Mouse (Mus musculus): ENCODE measurements around the gene Oprm1.

Oprm1 gene

DNA sequence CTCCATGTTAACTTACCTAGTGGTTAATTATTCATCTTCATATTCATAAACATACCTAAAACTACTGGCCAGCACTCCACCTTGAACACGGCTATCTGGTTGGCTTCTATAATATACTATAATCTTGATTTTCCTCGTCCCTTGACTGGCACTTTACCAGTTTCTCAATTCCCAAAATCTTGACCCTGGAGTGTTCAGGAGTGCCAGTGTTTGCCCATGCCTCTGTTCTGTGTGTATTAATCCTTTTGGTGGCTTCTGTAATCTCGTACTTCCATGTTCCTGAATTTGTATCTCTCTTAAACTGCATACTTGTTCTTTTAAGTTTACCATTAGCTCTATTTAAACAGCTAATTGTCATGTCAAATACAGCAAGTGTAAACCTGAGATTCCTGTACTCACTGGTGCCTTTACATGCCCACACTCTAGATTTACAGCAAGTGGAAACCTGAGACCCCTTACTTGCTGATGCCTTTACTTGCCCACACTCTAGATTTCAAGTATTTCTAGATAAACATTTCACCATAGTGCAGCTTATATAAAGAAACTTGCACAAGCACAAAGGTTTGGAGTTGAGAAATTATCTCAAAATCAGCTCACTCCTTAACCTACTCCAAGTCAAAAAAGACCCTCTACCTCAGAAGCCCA is 138.5 kb downstream of the Oprm1 start:
- no peak for DNase-seq

DNA sequence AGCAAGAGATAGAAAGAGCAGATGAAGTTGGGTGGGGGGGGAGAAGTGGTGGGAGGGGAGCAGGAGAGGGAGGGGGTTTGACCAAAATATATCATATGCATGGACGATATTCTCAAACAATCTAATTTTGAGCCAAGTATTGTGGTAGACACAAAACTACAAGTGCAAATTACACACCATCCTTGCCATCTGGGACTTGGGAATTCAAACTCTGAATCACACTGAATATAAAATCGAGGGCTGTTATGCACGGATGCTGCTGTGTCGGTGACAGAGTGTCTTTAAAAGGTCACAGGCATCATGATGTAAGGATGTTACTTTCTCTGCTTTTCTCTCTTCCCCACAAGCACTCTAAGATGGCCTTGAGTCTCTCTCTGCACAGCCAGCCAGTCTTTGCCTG is 141.8 kb downstream of the Oprm1 start:
- DNase-seq: no peak

DNA sequence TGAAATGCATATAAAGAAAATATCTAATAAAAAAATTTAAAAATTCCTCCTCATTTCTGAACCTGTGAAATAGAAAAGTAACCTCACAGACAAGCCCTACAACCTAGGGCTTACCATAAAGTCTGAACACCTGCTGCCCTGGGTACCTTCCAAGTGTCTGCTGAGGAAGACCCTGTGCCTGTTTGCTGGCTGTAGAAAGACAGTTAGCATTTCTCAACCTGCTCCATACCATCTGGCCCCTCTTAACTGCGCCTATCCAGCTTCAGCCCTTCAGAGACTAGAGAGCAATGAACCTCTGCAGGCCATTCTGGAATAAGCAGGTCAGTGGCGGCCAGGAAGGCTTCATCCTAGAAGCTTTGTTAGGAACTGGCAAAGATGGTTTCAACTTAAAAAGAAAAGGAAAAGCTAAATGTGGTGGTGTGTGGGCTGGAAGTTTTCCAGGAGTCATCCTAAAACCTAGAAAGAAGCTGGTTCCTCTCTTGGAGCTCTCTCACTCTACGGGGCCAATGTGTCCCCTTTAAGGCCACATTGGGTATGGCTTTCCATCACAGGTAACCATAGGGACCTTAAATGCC is 143.6 kb downstream of the Oprm1 start:
- no peak for DNase-seq

DNA sequence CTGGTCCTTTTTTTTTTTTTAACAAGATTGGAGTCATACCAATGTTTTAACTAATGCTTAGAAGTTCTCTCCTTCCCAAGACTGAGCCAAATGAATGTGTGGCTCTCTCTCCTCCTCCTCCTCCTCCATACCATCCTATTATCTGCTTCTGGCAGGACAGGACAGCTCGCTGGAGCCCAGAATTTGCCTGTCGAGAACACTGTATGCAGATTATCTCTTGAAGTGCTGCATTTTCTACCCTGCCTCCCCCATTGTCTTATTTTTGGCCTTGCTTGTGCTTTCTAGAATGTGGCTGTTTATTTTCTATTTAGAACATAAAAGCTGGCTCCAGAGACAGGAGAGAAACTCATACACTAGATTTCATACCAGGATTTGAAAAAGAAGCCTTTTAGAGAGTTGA is 151.5 kb downstream of the Oprm1 start:
- DNase-seq: no peak

DNA sequence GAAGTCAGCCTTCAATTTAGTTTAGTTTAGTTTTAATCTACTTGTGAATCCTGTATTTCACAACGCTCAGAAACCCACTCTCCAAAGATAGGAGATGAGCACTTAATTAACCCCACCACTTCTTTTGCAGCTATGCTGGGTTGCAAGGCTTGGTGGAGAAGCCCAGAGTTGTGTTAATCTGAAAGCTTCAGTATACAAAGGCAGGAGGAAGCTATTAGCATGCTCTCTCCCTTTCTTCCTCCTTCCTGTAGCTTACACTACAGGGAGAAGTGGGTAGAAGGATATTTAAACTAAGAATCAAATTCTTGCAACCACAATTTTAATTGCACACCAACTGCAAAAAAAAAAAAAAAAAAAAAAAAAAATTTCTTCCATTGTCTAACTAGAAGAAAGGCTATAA is 157.7 kb downstream of the Oprm1 start:
- no peak for DNase-seq

DNA sequence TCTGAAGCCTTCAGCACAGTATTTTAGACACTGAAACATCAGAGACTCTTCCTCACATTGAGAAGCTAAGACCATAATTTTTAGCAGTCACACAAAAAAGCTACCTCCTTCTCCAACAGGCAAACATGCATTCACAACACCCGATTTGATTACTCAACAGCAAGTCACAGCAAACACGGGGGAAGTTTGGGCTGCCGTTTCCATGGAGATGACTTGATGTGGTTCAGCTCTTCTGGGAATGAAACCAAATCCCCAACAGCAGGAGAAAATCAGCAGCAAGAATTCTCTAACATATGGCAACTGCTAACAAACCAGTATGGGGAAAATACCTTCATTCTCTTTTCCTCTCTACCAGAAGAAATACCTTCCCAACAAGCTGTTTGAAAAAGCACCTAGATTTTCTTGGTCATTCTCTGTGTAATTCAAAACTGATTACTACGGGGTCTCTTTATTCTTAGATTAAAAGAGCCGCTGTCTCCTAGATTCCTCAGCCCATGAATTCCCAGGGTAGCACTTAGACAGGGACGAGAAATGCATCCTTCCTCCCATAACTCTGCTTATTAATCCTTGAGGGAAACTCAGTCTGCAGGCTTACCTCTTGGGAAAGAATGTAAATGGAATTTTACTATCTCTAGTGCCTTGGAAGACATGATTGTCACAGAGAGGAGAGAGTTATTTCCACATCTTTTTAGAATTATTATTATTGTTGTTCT is 158.4 kb downstream of the Oprm1 start:
- DNase-seq: no peak

DNA sequence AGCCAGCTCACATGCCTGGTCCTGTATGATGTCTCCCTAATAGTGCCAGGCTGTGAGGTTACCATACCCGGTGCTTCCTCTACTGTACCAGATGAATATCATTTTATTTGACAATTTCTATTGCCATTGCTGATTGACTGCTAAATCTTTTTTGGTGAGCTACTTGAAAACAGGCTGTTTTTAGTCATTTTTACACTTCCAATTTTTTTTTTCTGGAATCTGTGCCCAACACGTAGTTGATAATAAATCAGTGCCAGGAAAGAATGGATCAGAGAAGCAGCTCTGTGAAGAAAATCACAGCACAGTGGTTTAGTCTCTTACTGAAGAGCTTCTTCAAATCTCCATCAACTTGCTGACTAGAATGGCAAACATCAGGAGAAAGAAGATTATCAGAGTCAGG is 168.4 kb downstream of the Oprm1 start:
- DNase-seq: no peak

DNA sequence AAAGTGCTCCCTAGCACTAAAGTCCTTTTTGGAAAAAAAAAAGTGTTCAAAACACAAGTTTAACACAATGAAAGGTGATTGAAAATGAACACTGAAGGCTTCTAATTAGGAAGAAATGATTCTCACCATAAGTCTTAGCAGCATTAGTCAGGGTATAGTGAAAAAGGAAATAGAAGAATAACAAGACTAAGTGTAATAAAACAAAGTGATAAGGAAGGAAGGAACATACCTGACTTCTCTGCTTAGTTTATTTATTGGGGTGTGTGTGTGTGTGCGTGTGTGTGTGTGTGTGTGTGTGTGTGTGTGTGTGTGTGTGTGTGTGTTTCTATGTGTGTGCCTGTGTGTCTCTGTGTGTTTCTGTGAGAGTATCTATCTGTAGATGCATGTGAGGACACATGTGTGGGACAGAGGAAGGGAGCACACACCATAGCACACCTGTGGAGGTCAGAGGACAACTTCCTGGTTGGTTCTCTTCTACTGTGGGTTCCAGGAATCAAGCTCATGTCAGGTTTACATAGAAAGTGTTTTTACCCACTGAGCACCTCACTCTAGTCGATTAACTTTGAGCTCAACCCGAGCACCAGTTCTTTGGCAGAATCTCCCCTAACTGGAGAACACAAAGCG is 169.4 kb downstream of the Oprm1 start:
- no peak for DNase-seq

DNA sequence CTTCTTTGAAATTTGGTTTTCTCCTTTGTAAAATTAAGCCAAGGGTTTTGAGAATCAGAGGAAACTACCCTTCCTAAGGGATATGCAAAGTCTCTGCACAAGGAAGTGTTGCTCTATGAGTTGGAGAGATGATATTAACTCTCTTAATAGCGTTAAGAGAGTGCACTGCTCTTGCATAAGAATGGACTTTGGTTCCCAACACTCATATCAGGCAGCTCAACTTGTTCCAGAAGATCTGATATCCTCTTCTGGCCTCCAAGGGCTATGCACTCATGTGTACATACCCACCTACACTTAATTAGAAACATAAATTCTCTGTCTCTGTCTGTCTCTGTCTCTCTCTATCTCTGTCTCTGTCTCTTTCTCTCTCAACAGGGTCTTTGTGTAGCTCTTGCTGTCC is 170.6 kb downstream of the Oprm1 start:
- no peak for DNase-seq

DNA sequence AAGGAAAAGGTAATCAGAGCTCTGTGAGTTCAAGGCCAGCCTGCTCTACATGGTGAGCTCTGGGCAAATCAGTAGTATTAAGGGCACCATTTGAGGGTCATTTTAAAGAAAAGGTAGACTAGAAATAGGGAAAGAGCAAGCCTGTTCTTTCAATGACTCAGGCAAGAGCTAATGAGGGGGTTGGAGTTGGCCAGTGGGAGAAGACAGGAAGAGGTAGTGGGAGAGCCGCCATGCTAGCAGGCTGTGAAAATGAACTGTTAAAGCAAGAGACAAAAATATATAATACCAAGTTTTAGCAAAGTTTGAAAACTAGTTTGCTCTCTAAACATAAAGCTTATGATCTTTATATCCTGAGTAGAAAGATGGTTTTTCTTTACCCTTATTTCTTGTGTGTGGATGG is 172.1 kb downstream of the Oprm1 start:
- DNase-seq: no peak

DNA sequence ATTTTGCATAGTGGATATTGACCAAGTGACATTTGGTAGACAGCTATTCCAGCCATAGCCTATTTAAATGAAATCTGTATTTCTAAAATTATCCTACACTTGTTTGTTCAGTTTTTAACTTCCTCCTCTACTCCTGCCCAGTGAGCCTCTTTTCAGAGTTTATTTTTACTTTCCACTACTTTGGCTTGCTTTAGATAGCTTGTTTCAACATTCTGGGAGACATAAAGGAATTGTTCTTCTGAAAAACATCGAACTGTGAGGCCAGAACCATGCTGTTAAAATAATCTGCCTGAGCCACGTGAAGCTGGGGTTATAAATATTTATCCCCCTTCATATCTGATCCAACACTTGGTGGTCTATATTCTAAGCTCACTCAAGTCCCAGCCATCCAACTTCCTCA is 172.6 kb downstream of the Oprm1 start:
- no peak for DNase-seq

DNA sequence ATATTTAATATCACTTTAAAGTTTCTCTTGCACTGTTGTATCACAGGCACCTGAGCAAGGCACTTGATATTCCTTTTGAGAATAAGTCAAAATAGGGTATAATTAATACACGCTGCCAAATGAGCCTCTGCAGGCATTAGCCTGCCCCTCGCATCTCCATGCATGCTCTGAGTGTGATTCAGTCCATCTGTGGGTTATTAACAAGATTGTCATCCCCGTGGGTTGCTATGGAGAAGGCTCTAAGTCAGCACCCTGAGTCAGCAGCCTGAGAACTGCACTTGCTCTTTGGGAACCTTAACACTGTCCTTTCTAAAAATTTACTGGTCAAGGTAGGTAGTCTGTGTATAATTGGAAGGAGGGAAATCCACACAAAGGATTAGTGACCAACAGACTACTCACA is 176.5 kb downstream of the Oprm1 start:
- no peak for DNase-seq

DNA sequence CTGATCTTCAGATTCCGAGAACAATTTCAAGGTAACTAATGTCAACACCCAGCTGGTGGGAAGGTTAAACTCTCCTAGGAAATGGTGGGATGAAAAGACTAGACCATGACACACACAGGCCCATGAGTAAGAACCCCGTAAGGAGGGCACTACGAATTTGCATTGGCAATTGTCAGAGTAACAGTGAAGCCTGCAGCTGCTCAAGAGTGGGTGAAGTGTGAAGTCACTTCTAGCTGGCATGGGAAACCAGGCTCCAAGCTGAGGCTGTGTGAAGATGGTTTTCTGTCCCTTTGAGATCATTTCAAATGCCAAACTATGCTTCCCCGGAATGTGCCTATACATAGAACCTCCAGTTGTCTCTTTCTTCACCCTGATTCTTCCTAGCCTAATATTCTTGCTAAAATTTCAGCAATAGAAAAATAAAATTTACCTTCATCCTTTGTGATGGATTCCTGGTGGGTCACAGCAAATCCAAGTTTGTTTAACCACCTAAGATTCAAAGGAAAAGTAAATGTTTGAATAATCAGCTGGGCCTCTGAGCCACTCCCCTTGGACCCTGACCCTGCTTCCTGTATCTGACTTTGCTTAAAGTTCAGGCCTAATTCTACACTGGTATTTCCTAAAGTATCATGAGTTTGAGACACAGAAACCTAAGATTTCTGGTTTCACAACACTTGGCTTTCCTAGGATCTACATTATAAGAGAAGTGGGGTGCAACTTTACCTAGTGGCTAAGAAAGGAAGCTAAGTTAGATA is 178.5 kb downstream of the Oprm1 start:
- no peak for DNase-seq

DNA sequence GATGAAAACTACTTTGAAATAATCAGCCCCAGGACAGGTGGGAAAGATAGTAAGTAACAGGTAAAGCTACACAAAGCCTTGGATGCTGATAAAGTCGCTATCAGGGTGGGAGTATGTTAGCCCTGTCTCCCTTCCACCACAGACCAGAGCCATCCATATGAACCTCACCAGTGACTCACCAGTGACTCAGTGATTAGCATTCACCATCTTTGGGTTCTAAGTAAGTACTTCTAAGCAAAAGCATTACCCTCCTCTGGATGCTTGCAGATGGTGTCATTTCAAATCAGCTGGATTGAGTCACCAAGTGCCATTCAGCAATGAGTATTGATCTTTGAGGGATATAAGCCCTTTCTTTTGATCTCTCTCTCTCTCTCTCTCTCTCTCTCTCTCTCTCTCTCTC is 194.8 kb downstream of the Oprm1 start:
- DNase-seq: no peak

DNA sequence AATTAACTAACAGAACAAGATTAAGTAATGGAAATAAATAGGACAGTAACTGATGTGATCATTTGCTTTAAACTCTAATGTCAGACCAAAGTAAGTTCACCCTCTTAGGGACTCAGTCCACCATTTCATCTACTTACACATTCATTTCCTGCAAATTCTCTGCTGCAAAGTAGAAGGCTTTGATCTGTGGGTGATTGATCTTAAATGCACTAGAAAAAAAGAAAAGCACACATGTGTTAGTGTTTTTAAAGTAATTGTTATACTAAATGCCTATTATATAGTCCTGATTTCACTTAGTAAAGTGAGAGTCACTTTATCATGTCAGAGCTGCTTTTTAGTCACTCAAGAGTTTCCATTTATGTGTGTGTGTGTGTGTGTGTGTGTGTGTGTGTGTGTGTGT is 196.2 kb downstream of the Oprm1 start:
- no peak for DNase-seq

DNA sequence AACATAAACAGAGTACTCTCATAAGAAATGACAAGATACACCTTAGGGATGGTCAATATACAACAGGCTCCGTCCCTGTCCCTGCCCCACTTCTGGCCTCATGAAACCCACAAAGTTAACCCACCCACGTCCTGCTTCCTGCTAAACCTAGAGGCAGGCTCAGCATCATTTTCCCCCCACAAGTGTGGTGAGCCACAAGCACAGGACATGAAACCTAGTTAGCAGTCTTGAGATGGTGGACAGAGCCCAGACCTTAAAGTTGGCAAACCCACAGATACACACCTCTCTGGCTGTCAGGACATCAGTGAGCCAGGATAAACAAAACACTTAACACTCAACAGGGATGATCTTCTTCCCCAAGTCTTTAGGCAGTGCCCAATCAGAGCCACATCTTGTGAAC is 198.1 kb downstream of the Oprm1 start:
- DNase-seq: no peak

DNA sequence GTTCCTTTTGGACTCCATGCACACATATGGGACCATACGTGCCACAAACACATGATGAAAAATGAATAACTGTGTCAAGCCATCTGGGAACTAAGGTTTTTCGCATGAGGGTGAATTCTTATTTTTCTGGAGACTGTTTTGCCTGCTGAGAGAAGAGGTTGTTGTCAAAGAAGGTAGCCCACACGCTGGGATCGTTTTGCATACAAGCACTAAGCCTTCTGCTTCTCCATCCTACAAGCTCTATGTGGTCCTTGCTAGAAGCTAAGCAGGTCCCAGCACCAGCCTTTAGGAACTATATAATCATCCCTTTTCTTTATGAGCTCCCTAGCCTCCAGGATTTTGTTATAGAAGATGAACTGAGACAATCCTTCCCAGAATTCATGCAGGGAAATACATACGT is 200.5 kb downstream of the Oprm1 start:
- DNase-seq: no peak

DNA sequence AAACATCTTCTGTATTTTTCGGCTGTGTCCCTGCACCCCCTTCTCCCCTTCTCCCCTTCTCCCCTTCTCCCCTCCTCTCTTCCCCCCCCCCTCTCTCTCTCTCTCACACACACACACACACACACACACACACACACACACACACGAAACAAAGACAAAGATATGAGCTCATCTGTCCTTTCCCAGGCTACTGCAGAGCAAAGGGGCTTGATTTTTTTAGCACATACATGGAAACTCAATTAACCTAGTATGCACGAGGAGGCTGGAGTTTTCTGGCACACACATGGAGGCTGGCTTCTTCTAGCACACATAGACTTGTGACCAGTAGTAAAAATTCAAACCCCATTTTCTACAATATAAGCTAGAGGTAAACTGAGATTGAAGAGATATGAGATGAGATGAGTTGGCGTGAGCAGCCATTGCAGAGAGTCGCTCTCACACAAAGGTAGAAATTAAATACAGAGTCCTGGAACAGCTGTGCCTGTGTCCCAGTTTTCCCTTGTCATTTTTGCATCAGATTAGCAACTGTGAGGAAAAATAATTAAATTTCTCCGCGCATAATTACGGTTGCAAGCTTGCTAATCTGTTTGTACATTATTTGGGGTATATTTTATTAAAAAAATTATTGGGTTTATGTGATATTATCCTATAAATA is 209.4 kb downstream of the Oprm1 start:
- DNase-seq: no peak

DNA sequence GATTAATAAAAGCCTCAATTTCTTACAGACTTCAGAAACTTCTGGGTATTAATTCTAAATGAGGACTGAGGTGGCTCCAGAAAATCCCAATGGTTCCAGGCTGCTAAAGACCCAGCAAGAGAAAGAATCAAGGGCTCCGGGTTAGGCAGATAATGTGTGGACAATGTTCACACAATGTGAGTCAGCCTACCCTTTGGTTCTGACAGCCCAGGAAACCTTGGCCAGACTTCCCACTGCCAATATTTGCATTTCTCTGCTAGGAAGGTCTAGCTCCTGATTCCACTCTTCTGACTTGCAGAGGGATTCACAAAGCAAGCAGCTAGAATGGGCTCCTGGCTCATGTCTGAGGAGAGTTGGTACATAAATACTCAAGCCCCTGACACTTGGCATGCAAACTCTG is 210.0 kb downstream of the Oprm1 start:
- no peak for DNase-seq

DNA sequence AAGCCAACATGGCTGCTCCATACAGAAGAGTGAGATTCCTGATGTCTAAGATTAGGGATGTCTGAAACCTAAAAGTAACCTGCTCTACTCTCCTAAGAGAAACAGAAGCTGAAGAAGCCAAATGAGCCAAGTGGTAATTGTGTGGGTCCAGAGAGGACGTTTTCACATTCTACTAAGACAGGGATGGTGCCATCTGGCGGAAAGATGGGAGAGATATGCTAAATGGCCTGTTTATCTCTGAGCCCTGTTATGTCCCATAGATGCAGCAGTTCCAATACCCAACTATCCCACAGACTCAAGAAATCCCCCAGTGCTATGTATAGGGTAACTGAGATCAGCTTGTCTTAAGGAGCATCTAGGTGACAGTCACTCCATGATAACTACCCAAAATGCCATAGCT is 219.5 kb downstream of the Oprm1 start:
- no peak for DNase-seq

DNA sequence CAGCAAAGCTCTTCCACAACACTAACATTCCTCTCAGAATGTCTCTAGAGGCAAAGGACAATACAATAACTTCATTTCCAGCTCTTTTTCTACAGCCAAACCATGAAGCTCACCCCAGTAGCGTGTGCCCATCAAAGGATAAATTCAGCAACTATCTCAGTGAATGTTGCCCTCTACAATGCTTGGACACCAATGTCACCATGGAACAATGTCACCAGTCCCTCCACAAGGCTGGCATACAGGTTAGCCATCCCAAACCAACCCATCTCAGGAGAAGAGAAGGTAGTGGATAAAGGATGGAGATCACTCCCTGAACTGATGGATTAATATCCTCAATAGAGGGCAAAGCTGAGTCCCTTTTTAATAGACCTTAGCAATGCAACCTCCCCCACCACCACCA is 220.4 kb downstream of the Oprm1 start:
- no peak for DNase-seq

DNA sequence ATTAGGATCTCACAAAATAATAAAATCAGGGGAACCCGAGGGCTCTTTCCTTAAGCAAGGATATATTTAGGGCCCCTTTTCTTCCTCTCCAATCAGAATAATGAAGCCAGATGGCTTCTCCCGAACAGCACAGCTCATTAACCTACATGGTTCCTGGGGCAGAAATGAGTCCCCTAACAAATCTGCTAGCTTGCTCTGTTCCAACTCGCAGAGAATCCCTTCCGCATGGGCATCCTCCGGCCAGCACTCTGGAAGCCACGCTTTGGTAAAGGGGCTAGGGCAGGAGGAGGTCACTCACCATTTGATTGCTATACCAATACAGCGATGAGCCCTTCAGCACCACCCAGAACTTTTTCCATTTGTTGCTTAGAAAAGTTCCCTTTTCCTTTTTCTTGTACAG is 220.9 kb downstream of the Oprm1 start:
- DNase-seq: no peak

DNA sequence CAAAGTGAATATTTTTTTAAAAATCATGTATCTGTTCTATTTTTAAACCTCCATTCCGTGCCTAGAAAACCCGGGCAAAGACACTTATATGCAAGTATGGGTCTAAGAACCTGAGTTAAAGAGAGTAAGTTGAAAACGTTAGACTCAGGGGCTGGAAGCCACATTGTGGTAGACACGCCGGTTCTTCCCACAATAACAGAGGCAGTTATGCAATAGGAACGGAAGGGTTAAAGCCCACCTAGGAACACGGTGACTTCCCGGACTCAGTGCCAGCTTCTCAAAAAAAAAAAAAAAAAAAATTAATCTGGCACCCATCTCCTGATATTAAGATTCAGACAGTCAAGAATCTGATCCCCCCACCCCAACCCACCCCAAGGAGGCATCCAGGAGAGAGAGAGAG is 221.5 kb downstream of the Oprm1 start:
- DNase-seq: no peak
